Mouse (Mus musculus): Measurements from ENCODE around the gene Nfix.
"Not testable (repeated sequence)": the region's sequence is repeated elsewhere in the genome, so short reads cannot be mapped to it uniquely, and the experiment has no call there.

Nfix gene

DNA sequence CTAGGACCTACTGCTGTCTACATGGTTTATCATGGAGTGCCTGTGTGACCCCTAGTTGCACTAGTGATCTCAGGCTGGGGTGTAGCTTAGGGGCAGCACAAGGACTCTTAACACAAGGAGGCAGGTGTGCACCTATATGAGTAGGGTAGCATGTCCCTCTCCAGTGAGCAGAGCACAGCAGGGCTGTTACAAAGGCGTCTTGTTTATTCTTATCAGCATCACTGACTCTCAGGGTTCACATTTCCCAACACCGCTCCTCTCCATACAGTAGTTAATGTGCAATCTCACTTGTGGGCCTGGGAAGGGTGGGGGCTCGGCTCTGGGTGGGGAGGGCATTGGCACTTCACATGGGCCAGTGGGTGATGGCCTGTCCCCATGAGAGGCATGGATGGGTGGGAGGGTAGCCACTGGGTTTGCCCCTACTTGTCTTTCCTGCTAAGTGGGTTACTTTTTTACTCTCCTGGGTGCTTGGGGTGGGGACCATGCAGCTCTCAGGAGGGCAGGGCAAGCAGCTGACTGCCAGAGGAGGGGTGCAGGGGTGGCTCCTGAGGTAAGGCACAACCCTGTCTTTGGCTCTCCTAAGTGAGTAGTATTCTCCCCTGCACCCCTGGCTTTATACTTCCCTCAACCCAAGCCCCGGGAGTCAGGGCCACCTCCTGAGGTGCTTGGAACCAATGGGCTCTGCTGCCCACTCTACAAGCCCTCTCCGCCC lies 129.7 kb downstream of the Nfix start:
- in situ Hi-C loops (cut with MboI, MseI), result not testable (repeated sequence)

DNA sequence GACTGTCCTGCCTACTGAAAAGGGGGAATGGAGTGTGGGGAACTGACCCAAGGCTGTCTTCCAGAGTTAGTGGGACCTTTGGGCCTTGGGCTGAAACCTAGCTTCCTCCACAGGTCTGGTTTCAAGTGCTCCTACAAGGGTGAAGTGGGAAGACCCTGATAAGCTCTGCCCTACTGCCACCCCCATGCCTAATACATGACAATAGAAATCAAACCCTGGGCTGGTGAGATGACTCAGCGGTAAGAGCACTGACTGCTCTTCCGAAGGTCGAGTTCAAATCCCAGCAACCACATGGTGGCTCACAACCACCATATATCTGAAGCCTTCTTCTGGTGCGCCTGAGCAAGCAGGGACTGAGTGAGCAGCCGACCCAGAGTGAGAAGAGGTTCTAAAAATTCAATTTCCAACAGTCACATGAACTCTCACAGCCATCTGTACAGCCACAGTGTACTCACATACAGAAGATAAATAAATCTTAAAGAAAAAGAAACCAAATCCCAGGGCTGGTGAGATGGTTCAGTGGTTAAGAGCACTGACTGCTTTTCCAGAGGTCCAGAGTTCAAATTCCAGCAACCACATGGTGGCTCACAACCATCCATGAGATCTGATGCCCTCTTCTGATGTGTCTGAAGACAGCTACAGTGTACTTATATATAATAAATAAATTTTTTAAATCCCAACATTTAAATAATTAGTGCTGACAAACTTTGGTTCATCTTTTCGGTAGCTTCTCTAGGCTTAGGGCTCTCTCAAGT lies 131.2 kb downstream of the Nfix start:
- in situ Hi-C loops (cut with MboI, MseI), result no loop called here

DNA sequence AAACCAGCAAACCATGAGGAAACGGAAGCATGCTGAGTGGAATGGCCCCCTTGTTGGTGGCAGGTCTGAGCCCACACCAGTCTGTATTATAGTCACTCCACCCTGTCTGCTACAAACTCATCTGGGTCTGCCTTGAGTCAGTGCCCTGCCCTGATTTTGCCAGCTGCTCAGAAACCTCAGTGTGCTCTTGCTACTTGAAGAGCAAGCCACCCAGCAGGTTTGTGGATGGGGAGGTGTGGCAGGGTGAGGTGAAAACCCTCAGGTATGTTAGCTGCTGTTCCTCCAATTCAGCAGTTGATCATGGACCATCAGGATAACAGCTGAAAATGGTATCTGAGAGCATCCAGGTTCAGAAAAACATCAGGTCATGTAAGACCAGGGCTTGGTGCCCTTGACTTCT lies 132.1 kb downstream of the Nfix start:
- in situ Hi-C loops (cut with MboI, MseI), result no loop called here

DNA sequence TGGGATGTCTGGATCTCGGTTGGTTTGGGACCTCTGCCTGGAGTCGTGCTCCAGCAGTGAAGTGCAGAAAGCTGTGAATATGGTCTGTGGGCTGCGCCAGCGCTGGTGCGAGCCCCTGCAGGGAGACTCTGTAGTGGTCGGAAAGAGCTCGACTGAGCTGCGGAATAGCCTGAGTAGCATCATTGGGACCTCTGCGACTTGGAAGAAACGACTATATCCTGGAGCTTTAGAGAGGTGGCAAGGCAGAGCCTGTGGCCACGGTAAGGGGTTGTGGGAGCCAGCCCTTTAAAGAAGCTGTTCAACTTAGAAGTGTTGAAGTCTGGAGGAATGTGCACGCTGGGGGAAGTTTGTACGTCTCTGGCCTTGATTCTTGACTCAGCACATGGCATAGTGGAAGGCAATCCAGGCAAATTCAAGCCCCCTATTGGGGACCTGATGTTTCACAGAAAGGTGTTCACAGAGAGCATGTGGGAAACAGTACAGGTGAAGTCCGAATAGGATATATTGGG lies 134.7 kb downstream of the Nfix start:
- in situ Hi-C loops (cut with MboI, MseI), result no loop called here

DNA sequence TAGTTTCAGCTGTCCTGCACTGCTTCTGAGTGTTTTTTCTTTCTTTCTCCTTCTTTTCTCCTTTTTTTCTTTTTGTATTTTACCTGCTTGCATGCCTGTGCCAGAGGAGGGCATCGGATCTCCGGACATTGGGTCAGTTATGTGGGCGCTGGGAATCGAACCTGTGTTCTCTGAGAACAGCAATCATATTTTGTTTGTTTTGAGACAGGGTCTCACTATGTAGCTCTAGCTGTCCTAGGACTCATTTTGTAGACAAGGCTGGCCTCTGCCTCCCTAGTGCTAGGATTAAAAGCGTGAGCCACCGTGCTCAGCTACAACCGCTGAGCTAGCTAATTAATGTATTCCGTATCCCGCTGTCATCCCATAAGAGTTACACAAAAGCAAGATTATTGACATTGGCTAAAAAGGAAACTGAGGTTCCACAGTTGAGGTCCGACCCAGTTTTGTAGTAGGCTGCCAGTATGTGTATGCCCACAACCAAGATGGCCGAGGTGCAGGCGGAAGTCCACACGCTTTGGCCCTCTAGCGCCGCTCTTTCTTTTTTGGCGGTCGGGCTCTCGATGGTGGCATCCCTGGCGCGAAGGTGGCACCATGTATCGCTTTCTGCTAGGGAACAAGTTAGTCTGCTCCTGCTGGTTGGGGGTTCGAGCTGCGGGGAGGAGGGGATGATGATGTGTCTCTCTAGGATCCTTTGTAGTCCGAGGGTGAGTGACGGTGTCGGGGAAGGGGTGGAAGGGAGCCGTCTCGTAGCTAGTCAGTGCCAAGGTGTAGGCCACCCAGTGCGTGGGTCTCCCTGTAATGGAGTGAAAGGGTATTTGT lies 135.4 kb downstream of the Nfix start:
- in situ Hi-C loops (cut with MboI, MseI), result no loop called here

DNA sequence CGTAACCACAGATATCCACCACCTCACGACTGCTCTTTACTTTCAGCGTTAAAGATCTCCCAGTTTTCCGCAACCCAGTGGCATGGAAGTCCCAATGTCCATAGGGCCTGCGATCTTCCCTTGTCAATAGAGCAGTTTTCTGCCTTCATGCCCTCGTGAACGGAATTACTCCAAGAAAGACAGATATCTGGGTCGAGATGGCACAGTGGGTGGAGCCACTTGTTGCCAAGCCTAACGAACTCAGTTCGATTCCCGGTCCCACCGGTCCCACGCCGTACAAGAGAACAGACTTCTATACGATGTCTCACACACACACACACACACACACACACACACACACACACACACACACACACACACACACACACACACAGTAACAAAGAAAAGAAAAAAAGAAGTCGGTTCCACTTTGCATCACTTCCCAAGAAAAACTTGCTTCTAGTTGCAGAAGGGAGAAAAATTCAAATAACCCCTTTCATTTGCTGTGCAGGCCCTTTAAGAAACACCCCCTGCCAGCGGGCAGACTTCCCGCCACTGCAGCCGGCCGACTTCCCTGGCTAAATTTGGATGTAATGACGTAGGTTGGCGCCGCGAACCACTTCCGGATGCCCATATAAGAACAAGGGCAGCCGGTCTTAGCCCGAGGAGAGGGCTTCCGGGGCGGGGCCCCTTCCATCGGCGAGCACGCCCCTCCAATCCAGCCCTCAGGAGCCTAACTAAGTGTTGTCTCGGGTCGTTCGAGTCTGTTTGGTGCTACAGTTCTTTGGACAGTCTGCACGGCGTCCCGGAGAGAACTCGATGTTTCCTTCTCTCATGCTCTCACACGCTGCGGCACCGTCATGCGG lies 136.4 kb downstream of the Nfix start:
- in situ Hi-C loops (cut with MboI, MseI), result no loop called here

DNA sequence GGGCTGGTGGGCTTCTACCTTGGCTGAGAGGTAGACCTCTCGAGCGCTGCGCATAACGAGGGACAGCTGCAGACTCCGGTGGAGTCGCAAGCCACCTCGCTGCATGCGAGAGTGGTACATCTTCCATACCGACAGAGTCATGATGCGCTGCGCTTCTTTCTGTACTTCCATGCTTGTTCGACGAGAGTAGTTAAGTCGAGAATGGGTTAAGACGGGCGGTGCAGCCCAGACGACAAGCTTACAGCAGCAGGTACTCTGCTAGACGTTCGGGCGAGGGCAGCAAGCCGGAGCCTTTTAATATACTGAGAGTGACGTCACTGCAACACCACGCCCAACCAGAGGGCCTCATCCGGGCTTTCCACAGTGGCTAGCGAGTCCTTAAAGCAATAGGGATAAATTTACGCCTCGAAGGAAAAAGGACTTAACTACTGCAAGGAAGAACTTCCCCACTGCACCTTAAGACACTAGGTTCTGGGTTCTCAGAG lies 137.5 kb downstream of the Nfix start, which contains the start of gene Ier2:
Gene Ier2 (minus strand): TSS at position 272 of the 485 bp plus-strand sequence.
- in situ Hi-C loops (cut with MboI, MseI), result no loop called here

DNA sequence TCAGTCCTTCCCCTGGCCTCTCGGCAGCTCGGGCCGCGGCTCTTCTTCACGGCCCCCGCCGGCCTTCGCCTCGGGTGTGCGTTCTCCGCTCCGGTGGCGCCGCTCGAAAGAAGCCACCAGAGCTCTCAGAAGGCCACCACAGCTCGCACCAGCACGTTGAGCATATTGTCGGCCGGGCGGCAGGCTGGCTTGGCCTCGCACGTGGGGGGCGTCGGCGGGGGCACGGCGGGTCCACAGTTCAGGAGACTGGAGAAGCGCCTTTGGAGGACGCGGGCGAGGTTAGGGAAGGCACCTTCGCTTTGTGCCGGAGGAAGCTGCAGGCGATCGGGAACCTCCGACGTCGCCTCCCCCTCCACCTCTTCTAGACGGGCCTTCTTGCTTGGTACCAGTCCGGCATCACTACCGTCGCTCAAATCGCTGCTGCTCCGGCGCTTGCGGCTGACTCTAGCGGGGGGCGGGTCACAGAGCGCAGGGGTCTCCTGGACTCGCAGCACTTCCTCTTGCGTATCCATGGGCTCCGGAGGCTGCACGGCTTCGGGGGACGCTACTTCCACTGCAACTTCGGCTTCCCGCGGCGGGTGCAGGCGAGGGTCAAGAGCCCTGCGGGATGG lies 138.1 kb downstream of the Nfix start:
- in situ Hi-C loops (cut with MboI, MseI), result no loop called here

DNA sequence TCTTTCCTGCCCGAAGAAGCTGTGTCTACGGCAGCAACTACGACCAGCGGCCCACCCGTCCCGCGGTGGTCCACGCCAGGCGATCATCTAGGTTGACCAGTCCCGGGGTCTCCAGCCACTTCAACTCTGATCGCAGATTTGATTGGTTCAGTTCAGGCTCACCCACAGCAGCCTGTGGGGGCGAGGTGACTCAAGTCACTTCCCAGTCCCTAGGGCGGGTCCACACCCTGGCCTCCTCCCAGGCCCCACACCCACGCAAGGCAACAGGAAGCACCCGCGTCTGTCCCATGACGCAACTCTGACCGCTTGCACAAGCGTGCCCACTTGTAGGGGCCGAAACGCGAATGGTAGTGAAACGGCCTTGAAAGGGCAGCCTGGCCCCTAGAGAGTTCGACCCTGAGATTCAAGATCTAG lies 138.7 kb downstream of the Nfix start:
- in situ Hi-C loops (cut with MboI, MseI), result no loop called here

DNA sequence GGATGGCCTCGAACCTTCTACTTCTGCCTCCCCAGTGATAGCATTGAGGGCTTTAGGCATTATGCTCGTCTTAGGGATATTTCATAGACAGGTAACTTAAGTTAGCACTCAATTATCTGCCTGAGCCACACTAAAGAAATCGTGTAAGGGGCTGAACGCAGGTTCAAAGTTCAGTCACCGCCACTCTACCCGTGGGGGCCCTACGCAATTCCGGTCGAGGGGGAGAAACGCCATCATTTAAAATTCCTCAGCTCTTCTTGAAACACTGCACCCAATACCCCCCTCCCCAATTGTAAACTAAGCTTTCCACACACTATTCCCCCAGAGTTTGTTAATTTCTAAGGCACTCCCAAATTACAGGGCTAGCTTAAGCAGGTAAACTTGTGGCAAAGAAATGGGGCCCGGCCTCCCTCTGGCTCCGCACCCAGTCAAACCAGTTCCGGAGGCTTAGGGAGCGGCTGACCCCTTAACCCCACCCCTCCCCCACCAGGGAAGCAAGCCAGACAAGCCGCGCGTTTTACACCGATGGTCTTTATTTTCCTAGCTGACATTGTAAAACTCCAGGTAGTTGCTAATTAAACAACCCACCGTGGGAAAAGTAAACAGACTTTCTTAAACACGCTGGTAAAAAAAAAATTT lies 139.2 kb downstream of the Nfix start:
- in situ Hi-C loops (cut with MboI, MseI), result no loop called here

DNA sequence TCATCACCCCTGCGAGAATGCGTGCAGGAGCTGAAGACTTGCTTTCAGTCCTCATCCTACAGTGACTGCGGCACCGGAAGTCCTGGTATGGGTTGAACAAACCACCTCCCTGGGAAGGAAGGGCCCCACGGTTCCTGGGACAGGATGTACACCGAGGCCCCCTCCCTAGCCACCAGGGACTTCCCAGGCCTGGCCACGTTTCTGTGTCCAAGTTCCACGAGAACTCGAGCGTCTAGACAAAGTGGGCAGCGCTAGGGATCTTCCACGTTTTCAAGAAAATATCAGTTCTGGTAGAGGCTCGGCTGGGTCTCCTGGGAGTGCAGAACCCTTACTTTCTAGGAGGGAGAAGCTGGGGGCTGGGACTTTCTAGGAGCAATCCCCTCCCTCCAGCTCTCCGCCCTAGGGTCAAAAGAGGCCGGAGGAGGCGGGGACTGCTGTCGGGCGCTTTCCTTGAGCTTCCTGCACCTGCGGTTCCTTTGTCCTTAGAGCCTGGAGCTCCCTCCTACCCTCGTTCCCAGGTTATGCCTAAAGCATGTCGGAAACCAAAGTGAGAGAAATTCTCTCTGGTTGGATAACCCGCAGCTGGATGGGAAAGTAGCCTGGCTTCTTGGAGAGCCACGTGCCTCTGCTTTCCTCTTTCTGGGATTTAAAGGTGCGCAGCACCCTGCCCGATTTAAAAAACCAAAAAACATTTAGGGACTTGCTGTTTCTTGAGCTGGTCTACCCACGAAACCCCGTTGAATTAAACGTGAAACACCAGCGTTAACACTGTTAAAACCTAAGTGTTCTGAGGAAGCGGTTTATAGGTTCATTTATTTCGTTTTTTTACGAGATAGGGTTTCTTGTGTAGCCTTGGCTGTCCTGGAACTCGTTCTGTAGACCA lies 140.0 kb downstream of the Nfix start:
- in situ Hi-C loops (cut with MboI, MseI), result no loop called here

DNA sequence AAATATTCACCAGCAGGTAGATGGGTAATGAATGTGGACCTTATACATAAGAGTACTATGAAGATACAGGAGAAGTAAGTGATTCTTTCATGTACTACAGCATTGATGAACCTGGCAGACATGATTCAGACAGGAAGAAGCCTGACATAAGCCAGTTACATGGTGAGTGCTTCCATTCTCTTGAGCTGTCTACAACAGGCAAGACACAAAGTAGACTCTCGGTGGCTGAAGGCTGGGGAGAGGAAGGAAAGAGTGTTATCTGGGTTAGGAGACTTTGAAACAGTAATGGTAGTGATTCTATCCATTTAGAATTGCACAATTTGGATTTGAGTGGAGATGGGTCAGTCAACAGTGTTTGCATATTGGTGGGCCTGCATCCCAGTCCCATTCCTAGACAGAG lies 141.2 kb downstream of the Nfix start:
- in situ Hi-C loops (cut with MboI, MseI), result no loop called here

DNA sequence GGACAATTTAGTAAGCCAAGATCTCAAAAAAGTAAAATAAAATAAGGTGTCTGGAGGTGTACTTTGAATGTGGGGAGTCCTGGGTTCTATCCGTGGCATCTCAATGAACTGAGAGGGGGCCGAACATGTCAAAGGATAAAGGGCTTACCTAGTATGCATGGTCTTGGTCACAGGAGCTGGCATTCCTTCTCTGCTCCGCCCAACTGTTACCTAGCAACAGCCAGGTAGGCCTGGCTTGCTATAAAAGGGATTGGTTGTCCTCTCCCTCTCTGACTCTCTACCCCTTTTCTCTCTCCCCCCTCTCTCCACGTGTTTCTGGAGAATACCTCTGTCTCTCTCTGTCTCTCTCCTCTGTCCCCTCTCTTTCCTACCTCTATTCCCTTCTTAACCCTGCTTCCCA lies 142.5 kb downstream of the Nfix start:
- in situ Hi-C loops (cut with MboI, MseI), result no loop called here

DNA sequence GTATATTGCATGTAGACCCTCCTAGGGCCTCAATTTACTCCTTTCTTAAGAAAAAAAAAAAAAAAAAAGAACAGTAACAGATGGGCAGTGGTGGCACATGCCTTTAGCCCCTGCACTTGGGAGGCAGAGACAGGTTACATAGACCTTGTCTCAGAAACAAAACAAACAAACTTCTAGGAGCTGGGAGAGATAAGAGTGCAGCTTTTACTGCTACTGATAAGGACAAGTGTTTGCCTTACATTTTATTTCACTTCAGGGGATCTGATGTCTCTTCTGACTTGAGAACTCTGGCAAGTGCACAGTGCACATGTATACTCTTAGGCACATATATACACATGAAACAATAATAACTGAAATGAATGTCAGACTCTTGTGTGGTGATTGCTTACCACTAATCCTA lies 142.9 kb downstream of the Nfix start:
- in situ Hi-C loops (cut with MboI, MseI), result no loop called here

DNA sequence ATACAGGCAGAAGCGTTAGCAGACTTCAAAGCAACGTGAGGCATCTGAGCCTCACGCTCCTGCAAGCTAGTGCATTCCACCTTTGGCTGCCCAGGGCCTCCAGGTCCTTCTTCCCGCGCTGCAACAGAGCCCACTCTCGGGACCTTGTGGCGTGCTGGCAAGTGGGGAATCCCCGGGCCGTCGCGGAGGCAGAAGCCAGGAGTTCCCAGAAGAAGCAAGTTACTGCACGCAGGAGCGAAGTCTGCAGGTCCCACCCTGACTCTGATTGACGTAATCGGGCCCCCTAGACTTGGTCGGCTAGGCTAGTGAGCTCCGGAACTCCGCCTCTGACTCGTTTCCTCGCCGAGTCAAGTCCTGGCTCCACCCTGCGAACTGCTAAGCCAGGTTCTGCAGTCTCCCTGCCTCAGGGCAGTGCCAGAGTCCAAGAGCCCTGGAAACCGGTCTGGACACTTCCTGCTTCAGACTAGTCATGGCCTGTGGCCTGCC lies 143.5 kb downstream of the Nfix start:
- in situ Hi-C loops (cut with MboI, MseI), result no loop called here

DNA sequence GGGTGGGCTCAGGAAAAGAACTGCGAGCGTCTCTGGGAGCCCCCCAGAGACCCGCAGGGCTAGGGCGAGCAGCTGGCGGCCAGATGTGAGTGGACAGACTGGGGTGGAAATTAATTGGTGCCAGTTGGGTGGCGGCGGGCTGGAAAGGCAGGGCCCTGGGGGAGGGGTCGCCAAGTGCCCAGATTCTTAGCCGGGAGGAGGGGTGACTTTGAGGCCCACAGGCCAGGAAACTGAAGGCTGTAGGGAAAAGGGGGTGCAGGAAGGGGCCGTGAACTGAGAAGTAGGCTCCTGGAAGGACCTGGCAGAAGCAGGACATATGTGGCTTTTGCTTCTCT lies 144.0 kb downstream of the Nfix start:
- in situ Hi-C loops (cut with MboI, MseI), result no loop called here

DNA sequence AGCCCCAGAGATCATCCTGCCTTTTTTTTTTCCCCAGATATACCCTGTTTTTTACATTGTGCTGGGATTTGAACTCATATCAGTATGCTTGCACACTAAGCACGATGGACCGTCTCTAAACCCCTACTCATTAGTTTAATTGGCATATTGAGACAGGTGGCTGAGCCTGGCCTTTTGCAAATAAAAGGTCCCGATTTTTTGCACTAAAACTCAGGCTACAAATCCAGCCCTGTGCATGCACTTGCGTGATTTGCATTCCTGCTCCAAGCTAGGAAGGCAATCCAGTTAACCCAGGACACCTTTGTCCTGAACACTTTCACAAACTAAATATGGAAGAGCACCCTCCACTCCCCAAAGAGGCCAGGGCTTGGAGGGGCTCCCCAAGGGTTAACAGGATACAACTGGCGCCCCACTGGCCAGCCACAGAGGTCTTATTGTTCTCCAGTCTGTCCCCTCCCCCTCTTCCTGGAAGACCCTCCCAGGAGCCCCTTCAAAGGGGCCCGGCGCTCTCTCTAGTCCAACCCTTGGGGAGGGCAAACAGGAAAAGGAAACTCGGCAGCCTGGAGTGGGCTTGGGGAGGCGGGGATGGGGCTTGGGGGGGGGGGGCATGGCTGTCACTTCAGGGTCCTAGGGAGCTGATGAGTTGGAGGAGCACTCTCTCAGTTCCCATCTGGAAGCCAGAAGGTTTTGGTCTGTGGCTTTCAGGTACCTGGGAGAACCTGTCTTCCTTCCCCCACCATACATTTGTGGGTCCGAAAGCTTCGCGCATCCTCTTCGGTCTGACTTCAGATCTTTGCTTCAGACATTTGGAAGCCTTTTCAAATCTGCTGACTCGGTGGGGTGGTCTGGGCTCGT lies 144.6 kb downstream of the Nfix start:
- in situ Hi-C loops (cut with MboI, MseI), result no loop called here

DNA sequence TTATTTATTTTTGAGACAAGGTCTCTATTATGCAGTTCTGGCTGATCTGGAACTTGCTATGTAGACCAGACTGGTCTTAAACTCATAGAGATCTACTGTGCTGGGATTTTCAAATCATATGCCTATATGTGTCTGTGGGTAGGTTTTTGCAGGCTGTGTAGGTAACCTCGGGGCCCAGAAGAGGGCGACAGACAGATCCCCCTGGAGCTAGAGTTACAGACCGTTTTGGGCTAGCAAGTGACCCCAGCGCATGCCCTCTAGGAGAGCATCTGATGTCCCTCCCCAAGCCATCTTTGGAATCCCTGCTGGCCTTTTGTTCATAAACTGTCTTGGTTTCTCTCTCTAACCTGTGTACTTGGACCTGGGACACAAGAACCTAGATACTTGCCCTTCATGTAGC lies 145.5 kb downstream of the Nfix start:
- in situ Hi-C loops (cut with MboI, MseI), result no loop called here

Data from T-helper 1 cell (primary cell).